Mouse (Mus musculus): ENCODE measurements around the gene Cmss1. TPM values are rescaled to one million over a fixed set of nuclear protein-coding genes. Genes with fewer than 3 reads are reported as not detected.

Cmss1 gene
- polyA plus RNA-seq (2015; fragmentation: Nextera tagmentation; extraction: Ambion mirVana): 57.2 and 57.8 TPM in 2 replicates

DNA sequence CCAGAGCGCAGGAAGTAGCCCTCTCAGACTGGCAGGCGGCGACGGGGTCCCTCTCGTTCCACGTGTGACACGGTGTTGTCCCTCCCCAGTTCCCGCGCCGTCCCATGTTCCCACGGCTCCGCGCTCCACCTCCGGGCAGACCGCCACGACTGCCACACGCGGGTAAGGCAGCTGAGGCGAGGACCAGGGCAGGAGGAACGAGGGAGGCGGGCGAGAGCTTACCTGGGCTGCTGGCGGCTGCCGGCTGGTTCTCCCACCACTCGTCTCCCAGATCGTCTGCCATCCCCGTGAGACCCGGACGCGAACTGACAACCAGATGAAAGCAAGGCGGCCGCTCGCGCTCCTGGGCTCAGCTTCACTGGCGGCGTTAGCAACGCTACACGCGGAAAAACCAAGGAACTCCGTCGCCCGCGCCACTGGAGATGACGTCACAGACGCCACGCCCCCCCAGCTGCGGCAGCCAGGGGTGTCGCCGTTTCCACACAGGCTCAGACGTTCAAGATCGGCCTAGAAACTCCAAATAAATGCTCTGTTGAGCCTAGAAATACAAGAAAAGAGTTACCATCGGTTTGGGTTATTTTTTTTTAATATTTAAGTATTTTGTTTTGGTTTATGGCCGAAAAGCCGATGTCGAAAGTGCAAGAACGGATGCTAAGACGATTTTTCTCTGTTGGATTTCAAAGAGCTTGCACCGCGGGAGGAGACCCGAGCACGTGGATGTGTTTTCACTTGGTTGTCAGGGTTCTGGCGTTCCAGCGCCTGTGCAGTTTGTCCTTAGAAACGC, at the start of gene Cmss1:
TSS of gene Cmss1 (minus strand) at position 421 of the 784 bp plus-strand sequence.
- peak within 1 kb of the TSS; percentile 84 for H3K4me3 ChIP-seq
- H3K27me3 ChIP-seq: no peaks in the 10 kb centered on the region
- peak; percentile 76 for ATAC-seq (ENCODE audit: insufficient number of reproducible peaks, insufficient read depth, low FRiP score, low TSS enrichment, low read depth)
- peak within 1 kb of the TSS; percentile 82 for H3K9ac ChIP-seq
- WGBS: under 1% methylated on average over 64 of the region's 64 CpGs
- H3K9me3 ChIP-seq: no peaks in the 10 kb centered on the region
- peaks cover 13% of the 10 kb centered on the region for H3K4me1 ChIP-seq
- no peaks in the 10 kb centered on the region for H3K36me3 ChIP-seq
- H3K27ac ChIP-seq: peak within 1 kb of the TSS; percentile 73
- peak within 1 kb of the TSS; percentile 74 for H3K4me2 ChIP-seq

DNA sequence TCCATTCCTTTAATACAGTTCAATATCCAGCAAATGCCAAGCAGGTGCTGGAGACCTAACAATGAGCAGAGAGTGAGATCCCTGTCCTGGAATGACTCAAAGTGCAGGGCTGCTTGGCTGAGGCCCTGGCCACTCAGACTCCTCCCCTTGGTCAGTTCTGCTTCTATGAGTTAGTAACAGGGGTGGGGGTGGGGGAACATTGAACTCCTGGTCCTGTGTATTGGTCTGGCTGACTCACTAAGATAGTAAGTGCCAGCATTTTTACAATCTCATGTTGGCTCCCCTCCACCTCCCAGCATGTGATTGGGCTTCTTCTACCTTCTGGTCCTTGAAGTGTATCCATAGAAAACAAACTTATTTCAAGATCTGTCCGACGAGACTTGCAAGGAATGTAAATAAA, 43.2 kb upstream of the Cmss1 start:
- Histone ChIP-seq H3K4me2 (no peak overlapping the region), H3K4me3 (no peak overlapping the region), H3K27ac (no peak overlapping the region), H3K9ac (no peak overlapping the region), H3K9me3 (no peaks in the 10 kb centered on the region), H3K36me3 (no peaks in the 10 kb centered on the region), H3K27me3 (no peaks in the 10 kb centered on the region), H3K4me1 (0 out of 2 replicates have a peak, but pooled peaks cover 3% of the 10 kb centered on the region)
- ATAC-seq (ENCODE audit: insufficient number of reproducible peaks, insufficient read depth, low FRiP score, low TSS enrichment, low read depth): no peak
- 72% methylated on average over 2 of the region's 2 CpGs for whole genome bisulfite sequencing

DNA sequence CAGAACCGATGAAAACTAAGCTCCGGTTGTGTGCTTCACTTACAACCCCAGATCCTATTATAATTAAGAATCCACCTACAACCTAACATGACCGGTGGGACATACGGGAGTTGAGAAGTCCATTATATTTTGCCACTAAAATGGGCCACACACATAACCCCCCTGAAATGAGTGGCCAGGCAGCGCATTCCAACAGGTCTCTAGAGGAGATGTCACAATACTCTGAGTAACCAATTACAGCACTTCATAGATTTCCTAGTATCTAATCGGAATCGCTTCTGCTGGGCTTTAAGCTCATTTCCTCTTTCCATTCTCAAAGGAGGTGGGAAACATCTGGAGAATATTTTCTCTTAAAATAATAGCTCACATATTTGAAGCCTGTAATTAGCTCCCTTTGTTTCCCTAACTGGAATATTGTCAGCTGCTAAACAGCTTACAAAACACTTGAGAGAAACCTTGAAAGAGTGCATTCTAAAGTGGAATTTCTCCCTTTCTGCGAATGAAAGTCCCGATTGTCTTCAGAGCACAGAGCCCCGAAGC, 34.8 kb upstream of the Cmss1 start:
- Histone ChIP-seq H3K36me3 (no peaks in the 10 kb centered on the region), H3K9ac (no peak overlapping the region), H3K27ac (no peak overlapping the region), H3K9me3 (no peaks in the 10 kb centered on the region), H3K4me1 (0 out of 2 replicates have a peak, but pooled peaks cover 4% of the 10 kb centered on the region), H3K4me3 (no peak overlapping the region), H3K27me3 (no peaks in the 10 kb centered on the region), H3K4me2 (no peak overlapping the region)
- WGBS: 48% methylated on average over 10 of the region's 10 CpGs
- ATAC-seq (ENCODE audit: insufficient number of reproducible peaks, insufficient read depth, low FRiP score, low TSS enrichment, low read depth): no peak

DNA sequence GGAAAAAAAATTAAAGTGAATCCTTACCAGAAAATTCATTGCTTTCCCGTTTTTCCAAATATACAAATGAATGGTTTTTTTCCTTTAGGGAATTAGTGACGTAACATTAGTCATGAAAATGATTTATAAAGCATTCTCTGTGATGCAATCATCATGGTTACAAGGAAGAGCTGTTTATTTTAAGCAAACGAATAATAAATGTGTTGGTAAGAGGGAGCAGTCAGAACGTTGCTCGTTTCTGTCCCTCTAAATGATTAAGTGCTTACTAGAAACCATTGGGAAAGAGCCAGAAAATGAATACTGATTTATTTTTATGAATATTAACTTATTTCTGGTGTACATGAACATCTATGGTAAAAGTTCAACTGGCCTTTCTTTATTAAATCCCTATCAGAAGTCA, 28.1 kb upstream of the Cmss1 start:
- Histone ChIP-seq H3K4me3 (no peak overlapping the region), H3K9ac (no peak overlapping the region), H3K4me1 (no peaks in the 10 kb centered on the region), H3K36me3 (no peaks in the 10 kb centered on the region), H3K27ac (no peak overlapping the region), H3K9me3 (no peaks in the 10 kb centered on the region), H3K4me2 (no peak overlapping the region), H3K27me3 (no peaks in the 10 kb centered on the region)
- WGBS: 55% methylated on average over 5 of the region's 5 CpGs
- no peak for ATAC-seq (ENCODE audit: insufficient number of reproducible peaks, insufficient read depth, low FRiP score, low TSS enrichment, low read depth)

DNA sequence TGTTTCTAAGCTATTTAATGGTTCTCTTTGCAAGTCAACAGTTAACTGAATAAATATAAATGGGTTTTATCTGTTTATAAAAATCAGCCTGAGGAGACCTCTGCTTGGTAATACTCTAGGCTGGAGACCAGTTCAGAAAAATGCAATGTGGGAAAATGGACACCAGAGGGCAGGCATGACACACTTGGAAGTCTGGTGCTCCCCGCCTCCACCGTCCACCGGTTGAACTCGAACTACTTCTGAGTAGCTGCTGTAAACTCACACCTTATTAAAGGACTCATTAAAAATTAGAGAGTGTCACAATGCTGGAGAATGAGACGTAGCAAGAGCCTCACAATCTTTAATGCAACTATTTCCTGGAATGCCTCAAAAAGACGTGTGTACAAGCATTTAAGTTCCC, 27.5 kb upstream of the Cmss1 start:
- Histone ChIP-seq H3K27ac (no peak overlapping the region), H3K36me3 (no peaks in the 10 kb centered on the region), H3K9ac (no peak overlapping the region), H3K4me1 (no peaks in the 10 kb centered on the region), H3K9me3 (no peaks in the 10 kb centered on the region), H3K4me3 (no peak overlapping the region), H3K4me2 (no peak overlapping the region), H3K27me3 (no peaks in the 10 kb centered on the region)
- 8% methylated on average over 6 of the region's 6 CpGs for WGBS
- no peak for ATAC-seq (ENCODE audit: insufficient number of reproducible peaks, insufficient read depth, low FRiP score, low TSS enrichment, low read depth)

DNA sequence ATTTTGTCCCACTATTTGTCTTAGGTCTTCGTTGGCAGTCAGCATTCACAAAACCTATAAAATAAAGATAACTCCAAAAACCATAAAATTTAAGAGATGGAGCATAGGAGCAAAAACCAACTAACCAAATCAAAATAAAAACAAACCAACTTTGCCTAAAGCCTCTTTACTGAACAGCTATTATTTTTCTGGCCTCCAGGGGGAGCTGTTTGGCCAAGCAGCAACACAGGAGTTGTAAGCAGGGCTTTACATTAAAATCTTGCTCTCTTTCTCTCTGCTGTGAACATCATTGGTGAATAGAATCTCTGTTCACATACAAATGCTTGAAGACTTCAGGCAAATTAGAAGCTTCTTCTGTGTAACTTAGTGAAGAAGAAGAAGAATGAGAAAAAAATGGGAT, 5.1 kb upstream of the Cmss1 start:
- Histone ChIP-seq H3K4me2 (no peak overlapping the region), H3K27ac (no peak overlapping the region), H3K4me1 (peaks cover 5% of the 10 kb centered on the region), H3K27me3 (no peaks in the 10 kb centered on the region), H3K4me3 (no peak overlapping the region), H3K36me3 (no peaks in the 10 kb centered on the region), H3K9me3 (no peaks in the 10 kb centered on the region), H3K9ac (no peak overlapping the region)
- no peak for ATAC-seq (ENCODE audit: insufficient number of reproducible peaks, insufficient read depth, low FRiP score, low TSS enrichment, low read depth)
- WGBS: 5% methylated on average over 1 of the region's 1 CpGs

DNA sequence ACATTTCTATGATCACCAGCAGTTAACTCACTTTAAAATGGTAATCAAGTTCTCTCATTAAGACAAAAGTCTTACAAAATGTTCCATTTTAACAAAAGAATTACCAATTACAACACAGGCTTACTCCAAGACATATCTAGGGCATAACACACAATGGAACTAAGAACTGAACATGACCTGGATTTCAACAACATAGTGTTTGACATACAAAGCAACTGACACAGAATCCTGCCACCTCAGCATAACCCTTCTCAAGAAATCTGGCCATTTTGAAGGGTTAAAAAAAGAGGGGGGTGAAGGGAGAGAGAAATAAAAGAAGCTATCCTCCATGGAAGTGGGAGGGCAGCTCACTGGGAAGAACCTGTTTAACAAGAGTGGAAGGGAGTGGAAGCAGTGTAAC, 5.6 kb downstream of the Cmss1 start:
- H3K9ac ChIP-seq: no peak overlapping the region
- H3K4me2 ChIP-seq: no peak overlapping the region
- H3K27me3 ChIP-seq: no peaks in the 10 kb centered on the region
- H3K4me1 ChIP-seq: peaks cover 8% of the 10 kb centered on the region; the same call in 1 of the 2 replicates
- no peak overlapping the region for H3K4me3 ChIP-seq
- H3K36me3 ChIP-seq: no peaks in the 10 kb centered on the region
- H3K9me3 ChIP-seq: no peaks in the 10 kb centered on the region
- H3K27ac ChIP-seq: no peak overlapping the region
- ATAC-seq (ENCODE audit: insufficient number of reproducible peaks, insufficient read depth, low FRiP score, low TSS enrichment, low read depth): no peak

DNA sequence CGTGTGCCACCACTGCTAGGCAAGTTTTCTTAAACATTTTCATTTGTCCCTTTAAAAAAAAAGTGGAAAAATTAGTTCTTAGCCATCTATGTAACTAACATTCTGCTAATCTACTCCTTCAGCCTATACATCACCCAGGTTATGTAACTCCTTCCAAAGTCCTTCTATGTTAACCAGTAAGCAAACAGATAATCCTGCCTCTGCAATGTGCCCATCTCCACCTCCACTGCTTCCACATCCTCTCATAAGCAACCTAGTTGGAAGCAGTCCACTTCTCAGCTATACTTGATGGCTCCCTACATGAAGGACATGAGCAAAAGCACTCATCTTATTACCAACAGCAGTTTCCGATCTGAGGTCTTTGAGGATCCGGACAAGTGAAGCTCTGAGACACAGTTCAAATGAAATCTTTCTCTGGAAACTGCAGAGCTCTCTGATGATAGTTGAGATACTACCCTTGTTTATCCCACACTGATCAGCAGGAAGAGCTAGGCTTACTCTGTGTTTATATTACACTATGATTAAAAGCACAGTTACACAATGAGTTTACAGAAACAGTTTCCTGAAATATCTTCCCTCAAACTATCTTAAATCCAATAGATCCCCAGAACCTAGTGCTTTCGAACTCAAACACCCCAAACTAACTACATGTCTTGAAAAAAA, 9.2 kb downstream of the Cmss1 start:
- no peak overlapping the region for H3K4me2 ChIP-seq
- no peak overlapping the region for H3K4me3 ChIP-seq
- H3K27ac ChIP-seq: no peak overlapping the region
- 80% methylated on average over 4 of the region's 4 CpGs for WGBS
- no peak overlapping the region for H3K9ac ChIP-seq
- H3K9me3 ChIP-seq: no peaks in the 10 kb centered on the region
- H3K4me1 ChIP-seq: no peaks in the 10 kb centered on the region
- H3K36me3 ChIP-seq: no peaks in the 10 kb centered on the region
- ATAC-seq (ENCODE audit: insufficient number of reproducible peaks, insufficient read depth, low FRiP score, low TSS enrichment, low read depth): no peak
- H3K27me3 ChIP-seq: no peaks in the 10 kb centered on the region

DNA sequence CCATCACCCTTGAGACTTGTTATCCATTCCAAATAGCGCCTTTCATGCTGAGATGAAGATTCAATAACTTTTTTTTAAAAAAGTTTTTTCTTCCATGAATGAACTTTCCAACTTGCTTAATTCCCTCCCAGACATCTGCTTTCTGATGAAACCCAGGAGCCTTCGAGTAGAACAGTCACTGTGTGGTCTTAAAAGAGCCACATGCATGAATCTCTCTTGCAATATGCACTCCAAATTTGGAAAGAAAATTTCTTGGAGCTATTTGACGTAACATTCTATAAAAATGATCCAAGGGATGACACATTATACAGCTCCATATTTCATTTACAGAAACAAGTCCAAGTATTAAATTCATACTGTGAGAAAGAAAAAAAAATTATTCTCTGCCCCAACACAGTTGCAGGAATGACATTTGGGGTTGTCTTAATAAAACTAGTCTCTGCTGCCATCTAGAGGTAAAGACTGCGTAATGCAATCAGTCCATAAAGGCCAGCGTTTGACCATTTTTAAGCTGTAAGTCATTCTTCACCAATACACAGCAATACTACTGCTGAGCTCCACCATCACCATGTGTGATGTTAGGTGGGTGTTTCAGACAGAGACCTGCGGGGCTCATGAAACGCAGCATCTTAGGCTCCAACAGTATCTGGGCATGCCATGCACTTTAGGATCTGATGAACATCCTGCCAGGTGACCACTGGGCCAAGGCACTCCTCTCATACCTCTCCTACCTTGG, 13.1 kb downstream of the Cmss1 start:
- Histone ChIP-seq H3K9me3 (no peaks in the 10 kb centered on the region), H3K4me1 (no peaks in the 10 kb centered on the region), H3K4me3 (no peak overlapping the region), H3K4me2 (no peak overlapping the region), H3K9ac (no peak overlapping the region), H3K27me3 (no peaks in the 10 kb centered on the region), H3K36me3 (no peaks in the 10 kb centered on the region), H3K27ac (no peak overlapping the region)
- 35% methylated on average over 7 of the region's 7 CpGs for WGBS
- ATAC-seq (ENCODE audit: insufficient number of reproducible peaks, insufficient read depth, low FRiP score, low TSS enrichment, low read depth): no peak

DNA sequence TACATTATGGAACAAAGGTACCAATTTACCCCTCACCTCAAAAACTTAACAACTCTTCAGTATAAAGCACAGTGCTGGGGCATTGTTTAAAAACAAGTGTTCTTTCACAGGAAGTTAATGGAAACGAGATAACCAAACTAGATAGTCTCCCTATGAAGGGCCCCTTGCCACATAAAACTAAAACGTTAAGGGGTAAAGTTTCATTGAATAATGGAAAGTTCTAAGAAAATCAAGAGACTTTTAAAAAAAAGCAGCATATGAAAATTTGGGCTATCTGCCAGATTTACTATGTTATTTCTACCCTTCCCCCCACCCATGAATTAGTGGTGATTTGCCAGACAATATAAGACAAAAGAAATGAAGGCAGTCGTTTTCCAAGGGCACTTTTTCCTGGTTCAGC, 21.5 kb downstream of the Cmss1 start:
- H3K27ac ChIP-seq: 0 out of 2 replicates have a peak overlapping the region, but pooled peaks have one; percentile 28
- peaks cover 7% of the 10 kb centered on the region; the same call in 1 of the 2 replicates for H3K4me1 ChIP-seq
- no peak for ATAC-seq (ENCODE audit: insufficient number of reproducible peaks, insufficient read depth, low FRiP score, low TSS enrichment, low read depth)
- 50% methylated on average over 3 of the region's 3 CpGs for WGBS
- no peaks in the 10 kb centered on the region for H3K36me3 ChIP-seq
- H3K27me3 ChIP-seq: no peaks in the 10 kb centered on the region
- H3K4me2 ChIP-seq: no peak overlapping the region
- H3K4me3 ChIP-seq: no peak overlapping the region
- no peak overlapping the region for H3K9ac ChIP-seq
- H3K9me3 ChIP-seq: no peaks in the 10 kb centered on the region

DNA sequence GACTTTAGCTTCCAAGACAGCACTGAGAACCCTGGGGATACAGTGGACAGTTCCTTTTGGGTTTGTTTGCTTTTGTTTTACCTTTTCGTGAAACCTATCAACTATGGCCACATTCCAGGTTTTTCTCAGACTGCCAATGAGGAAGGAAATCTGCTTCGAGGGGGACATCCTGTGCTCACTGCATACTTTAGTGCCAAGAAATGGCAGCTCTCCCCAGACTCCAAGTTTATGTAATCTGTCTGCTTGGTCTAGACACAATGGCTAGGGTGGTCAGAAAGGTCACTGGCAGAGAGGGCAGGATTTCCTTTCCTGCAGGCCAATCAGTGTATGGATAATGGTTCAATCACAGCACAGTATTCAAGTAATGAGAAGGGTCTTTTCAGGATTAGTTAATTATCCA, 24.7 kb downstream of the Cmss1 start:
- WGBS: 77% methylated on average over 2 of the region's 2 CpGs

More for the DNA sequence above, 24.7 kb downstream of the Cmss1 start:
- Histone ChIP-seq H3K9me3 (no peaks in the 10 kb centered on the region), H3K36me3 (no peaks in the 10 kb centered on the region), H3K4me1 (peaks cover 7% of the 10 kb centered on the region; the same call in 1 of the 2 replicates), H3K27ac (0 out of 2 replicates have a peak overlapping the region, but pooled peaks have one; percentile 4), H3K9ac (no peak overlapping the region), H3K4me3 (no peak overlapping the region), H3K4me2 (no peak overlapping the region), H3K27me3 (no peaks in the 10 kb centered on the region)
- no peak for ATAC-seq (ENCODE audit: insufficient number of reproducible peaks, insufficient read depth, low FRiP score, low TSS enrichment, low read depth)

Data from embryonic facial prominence, embryonic 13.5 days (tissue).